Mouse (Mus musculus): ENCODE results near the gene Carns1. TPM values are rescaled to one million over a fixed set of nuclear protein-coding genes. Genes with fewer than 3 reads are reported as not detected.

The Carns1 gene
- total RNA-seq (2023), result 10 to 100 TPM; 68.8 to 73.6 TPM

DNA sequence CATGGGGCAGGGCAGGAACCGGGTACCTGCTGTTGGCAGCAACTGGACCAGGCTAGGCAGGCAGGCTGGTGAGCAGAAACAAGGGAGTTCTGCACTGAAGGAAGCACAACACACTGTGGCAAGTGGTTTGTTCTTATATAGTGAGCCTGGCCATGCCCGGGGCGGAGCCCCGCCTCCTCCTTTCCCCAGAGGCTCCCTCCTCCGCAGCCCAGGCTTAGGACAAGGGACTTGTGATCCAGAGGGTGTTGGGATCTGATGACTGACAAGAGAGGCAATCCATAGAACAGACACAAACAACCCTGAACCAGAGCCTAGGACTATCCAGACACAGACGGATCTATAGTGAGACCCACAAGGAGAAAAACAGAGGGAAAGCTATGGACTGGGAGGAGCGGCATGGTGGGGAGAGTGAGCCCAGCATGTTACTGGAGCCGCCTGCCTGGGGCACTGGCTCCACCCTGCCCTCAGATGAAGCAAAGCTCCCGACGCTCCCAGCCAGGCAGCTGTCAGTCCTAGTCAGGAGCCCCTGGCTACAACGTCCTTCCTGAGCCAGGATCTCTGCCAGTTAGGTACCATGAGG lies at the start of gene Carns1:
Carns1 (minus strand) TSS at position 112 of the 580 bp plus-strand sequence.

DNA sequence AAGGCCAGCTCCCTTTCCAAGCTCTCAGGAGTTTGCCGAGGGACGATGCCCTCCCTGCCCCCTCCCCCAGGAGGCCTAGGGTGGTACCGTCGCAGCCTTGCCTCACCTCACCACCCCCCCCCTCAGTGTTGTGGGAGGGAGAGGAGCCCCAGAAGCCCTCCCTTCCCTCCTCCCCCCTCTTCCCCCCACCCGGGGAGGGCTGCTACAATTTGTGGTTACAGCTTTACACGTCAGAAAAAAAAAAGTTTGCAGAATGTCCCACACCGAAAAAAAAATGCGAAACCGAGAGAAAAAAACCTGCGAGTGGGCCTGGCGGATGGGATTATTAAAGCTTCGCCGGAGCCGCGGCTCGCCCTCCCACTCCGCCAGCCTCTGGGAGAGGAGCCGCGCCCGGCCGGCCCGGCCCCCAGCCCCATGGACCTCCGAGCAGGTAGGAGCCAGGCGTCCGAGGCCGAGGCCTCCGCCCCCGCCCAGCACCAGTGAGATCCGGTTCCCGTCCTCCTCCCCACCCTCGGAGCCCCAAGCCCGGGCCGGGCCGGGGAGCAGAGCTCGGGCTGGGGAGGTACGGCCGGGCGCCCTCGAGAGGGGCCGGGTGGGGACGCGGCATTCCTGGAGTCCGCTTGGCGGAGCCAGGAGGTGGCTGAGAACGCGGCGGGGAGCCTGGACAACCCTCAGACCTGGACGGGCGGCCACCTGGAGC lies 38.9 kb upstream of the Carns1 start, which contains the start of the genes Clcf1 and AC109138.7:
Clcf1 (plus strand) TSS at position 168 of the 700 bp plus-strand sequence.
AC109138.7 (plus strand) TSS at position 287 of the 700 bp plus-strand sequence.

DNA sequence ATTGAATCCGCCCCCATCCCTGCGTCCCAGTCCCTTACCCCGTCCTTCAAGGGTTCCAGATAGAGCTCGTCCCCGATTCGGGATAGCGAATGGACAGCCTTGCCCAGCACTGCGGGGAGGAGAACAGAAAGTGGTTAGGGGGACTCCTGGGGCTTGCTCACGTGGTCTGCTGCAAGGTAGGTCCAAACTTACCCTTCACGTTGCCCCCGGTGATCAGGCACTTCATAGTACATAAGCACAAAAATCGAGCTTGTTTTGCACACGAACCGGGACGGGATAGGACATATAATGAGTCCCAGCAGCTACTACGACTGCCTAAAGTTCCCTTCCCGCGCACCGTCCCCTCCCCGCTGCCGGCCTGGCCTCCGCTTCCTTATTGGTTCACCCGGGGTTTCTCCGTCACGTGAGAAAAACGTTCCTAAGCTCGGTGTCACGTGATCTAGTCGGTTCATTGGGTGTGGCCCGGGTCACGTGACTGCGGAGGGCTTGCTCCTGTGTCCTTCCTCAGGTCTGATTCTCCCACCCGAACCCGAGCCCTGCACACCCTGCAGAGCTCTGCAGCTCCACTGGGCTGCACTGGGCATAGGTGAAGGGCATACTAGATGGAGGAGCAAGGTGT lies 26.1 kb upstream of the Carns1 start, which contains the start of gene Rad9a:
Rad9a (minus strand) TSS at position 372 of the 619 bp plus-strand sequence.

DNA sequence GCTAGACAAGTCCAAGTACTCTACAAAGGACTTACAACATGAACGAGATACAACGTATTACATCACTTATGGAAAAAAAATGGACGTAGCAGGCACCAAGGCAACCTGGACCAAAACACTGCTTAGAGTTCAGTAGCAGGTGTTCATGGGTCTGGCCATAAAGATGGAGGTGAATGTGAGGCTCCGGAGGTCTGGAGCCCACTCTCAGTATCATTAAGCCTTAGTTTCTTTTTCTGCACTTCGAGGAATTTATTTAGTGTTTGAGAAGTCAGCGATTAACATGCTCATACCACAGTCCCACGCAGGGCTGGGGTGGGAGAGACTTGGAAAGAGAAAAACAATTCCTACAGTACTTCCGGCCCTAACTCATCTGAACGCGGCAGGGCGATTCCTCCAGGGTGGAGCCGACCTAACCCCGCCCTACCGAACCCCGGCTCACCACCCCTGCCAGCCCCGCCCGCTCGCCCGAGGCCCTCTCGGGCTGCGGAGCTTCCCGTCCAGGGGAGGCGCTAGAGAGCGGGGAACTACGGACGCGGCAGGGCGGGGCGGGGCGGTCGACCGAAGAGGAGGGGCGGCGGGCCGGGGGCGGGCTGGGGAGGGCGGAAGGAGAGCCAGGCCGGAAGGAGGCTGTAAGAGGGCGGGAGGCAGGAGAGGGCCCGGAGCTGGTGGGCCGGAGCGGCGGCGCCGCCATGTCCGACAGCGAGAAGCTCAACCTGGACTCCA lies 16.4 kb upstream of the Carns1 start, which contains the start of gene Ppp1ca:
Ppp1ca (plus strand) TSS at position 538 of the 723 bp plus-strand sequence.

DNA sequence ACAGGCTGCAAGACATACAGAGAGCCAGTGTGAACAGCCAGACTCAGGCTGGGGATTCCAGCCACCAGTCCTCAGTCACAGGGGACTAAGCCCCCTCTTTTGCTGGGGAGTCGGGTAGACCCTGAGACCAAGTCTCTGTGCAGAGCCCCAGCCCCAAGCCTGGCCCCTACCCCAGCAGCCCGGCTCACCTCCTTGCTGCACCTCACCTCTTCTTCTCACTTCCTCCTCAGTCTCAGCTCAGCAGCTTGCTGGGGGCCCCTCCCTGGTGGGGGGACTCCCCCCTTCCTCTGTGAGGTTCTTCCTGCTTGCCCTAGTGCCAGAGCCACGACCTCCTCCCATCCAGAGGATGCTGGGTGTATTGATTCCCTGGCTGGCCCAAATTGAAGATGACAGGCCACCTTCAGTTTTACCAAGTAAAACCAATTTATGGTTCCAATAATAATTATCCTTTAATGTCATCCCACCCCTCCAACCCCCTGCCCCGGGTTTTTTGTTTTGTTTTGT lies 15.6 kb upstream of the Carns1 start, which contains the start of gene Tbc1d10c:
Tbc1d10c (minus strand) TSS at position 454 of the 504 bp plus-strand sequence.

DNA sequence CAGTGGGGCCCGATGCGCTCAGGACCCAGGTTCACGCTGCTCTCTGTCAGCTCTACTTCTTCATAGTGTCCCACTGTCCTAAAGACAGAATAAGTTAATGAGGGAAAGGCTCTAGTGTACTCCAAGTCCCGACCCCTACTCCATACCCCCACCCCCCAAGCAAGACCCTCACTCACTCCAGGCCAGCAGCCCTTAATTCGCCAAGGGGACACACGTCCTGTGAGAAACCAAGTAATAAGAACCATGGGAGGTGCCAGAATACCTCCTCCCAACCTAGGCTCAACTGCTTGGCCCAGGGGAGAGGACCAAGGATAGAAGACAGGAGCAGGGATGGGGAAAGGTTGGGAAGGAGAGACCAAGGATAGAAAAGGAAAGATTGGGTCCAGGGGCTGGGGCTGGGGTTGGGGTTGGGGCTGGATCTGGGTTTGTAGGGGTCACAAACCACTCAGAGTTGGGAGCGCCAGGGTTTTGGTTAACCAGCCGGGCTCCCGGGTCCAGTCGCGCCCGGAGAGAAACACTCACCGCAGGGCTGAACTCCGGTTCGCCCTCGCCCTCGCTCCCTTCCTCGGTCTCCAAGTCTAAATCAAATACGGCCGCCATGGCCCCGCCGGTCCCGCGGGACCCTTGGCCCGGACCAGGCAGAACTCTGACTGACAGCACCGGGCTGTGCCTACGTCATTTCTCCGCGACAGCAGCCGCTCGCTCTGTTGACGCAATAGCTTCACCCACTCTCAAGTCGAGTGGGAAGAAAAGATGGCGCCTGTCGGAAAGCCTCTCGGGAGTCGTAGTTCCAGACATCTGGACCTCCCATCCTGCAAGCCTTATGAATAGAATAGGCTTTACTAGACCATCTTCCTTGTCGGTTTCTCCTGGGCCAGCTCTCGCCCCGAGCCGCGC lies 12.4 kb downstream of the Carns1 start, which contains the start of gene Rps6kb2:
Rps6kb2 (minus strand) TSS at position 709 of the 897 bp plus-strand sequence.

DNA sequence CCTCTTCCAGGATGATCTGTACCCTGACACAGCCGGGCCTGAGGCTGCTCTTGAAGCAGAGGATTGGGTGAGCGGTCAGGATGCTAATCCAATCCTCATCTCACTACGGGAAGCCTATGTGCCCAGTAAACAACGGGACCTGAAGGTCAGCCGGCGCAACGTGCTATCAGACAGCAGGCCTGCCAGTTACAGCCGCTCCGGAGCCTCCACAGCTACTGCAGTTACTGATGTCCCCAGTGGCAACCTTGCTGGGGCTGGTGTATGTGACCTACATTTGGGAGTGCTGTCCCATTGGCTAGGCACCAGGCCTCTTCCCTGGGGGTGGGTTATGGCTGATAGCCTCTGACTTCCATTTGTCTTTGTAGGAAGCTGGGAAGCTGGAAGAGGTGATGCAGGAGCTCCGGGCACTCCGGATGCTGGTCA lies 22.0 kb downstream of the Carns1 start, which contains the start of gene Ptprcap:
Ptprcap (plus strand) TSS at position 373 of the 423 bp plus-strand sequence.

DNA sequence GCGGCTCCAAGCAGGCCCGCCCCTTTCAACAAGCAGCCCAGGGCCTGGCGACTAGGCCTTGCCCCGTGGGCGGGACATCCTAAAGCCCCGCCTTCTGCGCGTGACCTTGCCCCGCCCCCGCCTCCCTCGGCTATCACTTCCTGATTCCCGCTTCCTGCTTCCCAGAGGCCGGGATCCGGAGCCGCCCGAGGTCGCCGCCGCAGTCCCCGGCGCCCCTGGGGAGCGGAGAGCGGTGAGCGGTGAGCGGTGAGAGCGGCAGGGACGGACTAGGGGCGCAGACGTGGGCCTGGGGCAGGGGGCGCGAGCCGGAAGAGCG lies 26.8 kb downstream of the Carns1 start, which contains the start of gene Coro1b:
Coro1b (plus strand) TSS at position 129 of the 316 bp plus-strand sequence.

DNA sequence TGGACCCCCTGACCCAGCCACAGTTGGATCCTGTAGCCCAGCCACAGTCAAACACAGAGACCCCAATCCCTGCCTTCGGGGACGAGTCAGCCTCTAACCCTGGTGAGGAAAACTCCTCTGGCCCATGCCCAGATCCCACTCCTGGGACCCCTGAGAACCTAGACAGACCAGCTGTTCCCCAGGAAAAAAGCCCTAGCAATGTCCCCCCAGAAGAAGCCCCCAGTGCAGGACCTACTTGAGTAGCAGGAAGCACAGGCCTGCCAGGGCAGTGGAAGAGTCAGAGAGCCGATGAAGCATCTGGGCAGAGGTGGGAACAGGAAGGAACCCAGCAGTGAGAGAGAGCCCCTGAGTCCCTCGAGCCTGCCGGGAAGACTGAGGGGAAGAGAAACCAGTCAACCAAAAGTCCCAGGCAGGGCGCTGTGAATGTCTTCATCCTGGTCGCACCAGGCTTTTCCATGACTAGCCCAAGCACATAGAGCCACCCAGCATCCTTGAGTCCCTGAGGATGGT lies 31.5 kb downstream of the Carns1 start, which contains the start of gene Cabp4:
Cabp4 (minus strand) TSS at position 275 of the 510 bp plus-strand sequence.

DNA sequence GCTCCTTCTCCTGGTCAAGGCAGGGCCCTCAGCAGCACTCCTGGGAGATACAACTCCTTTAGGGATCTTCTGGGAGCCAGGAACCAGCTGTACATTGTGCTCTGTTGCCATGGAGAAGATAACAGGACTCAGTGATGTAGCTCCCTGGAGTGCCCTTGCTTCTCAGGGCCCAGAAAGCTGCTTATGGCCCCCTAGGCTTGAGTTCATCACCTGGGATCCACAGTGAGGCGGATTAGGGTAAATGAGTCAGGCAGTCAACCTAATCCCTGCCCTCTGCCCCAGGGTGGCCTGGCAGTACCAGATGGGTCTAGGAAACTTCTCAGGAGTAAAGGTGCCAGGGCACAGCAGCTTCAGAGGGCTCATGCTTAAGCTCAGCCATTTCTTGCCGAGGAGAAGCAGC lies 35.8 kb downstream of the Carns1 start, which contains the start of gene Gpr152:
Gpr152 (plus strand) TSS at position 342 of the 400 bp plus-strand sequence.

DNA sequence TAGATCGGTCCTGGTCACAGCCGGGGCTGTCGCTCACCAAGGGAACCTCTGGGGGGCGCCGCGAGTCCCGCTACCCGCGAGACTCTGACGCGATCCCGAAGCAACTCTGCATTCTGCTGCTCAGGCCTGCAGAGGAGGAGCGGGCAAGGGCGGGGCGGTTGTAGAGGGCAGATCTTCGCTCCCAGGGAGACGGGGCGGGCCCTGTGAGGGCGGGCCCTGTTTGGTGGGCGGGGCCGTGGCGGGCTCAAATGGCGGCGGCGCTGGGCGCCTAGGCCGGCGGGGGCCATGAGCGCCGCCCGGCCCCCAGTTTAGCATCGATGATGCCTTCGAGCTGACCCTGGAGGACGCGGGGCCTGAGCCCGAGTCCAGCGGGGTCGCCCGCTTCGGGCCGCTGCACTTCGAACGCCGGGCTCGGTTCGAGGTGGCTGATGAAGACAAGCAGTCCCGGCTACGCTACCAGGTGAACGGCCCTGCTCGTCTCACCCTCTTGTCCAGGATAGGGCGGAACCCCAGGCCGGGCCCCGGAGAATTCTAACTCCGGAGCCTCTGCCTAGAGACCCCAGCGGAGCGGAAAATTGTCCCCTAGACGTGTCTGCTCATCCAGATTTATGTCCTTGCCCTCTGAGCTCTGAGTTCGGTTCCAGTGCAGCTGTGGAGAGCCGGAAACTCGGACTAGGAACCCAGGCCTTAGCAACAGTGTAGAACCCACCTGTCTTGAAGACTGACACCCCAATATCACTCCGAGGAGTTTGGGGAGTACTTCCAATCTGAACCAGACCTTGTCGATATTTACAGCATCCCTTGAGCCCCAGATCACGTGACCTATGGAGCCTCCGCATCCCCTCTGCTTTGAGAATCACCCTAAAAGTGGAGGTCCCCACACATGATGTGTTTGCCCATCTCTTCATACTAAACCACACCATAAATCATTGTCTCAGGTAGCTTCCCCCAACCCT lies 49.3 kb downstream of the Carns1 start, which contains the start of gene Aip:
Aip (minus strand) TSS at position 118 of the 956 bp plus-strand sequence.

Other genes with a start within 250 kb of the Carns1 start
- under 1 TPM; 0.59 to 0.76 TPM for gene Aldh3b1, start 245.7 kb downstream of the Carns1 start, total RNA-seq (2023)
- 10 to 100 TPM; 15.1 to 18.0 TPM for gene Unc93b1, start 240.3 kb downstream of the Carns1 start, total RNA-seq (2023)
- not detected for gene Aldh3b3, start 216.8 kb downstream of the Carns1 start, total RNA-seq (2023)
- gene Aldh3b2, start 203.2 kb downstream of the Carns1 start, total RNA-seq (2023), result not detected
- not detected for gene Acy3, start 188.9 kb downstream of the Carns1 start, total RNA-seq (2023)
- gene Tbx10, start 182.7 kb downstream of the Carns1 start, total RNA-seq (2023), result not detected
- 1 to 10 TPM; 5.1 to 8.8 TPM for gene Nudt8, start 174.9 kb downstream of the Carns1 start, total RNA-seq (2023)
- 1 to 10 TPM; 1.2 to 1.4 TPM for gene Gm49405, start 174.9 kb downstream of the Carns1 start, total RNA-seq (2023)
- 1 to 10 TPM; 3.3 to 3.8 TPM for gene Doc2g, start 172.2 kb downstream of the Carns1 start, total RNA-seq (2023)
- 10 to 100 TPM; 92.7 to 97.9 TPM for gene Ndufv1, start 162.7 kb downstream of the Carns1 start, total RNA-seq (2023)
- gene Gstp1, start 137.5 kb downstream of the Carns1 start, total RNA-seq (2023), result 100 to 1,000 TPM; 219 to 238 TPM
- gene Gstp2, start 129.5 kb downstream of the Carns1 start, total RNA-seq (2023), result 10 to 100 TPM; 26.7 to 30.7 TPM
- gene Gstp3, start 115.9 kb downstream of the Carns1 start, total RNA-seq (2023), result 10 to 100 TPM; 28.7 to 37.1 TPM
- not detected for gene Cabp2, start 93.9 kb downstream of the Carns1 start, total RNA-seq (2023)
- gene Cdk2ap2, start 78.3 kb downstream of the Carns1 start, total RNA-seq (2023), result 100 to 1,000 TPM; 166 to 171 TPM
- gene Pitpnm1, start 75.5 kb downstream of the Carns1 start, total RNA-seq (2023), result 100 to 1,000 TPM; 322 TPM
- gene Aip, start 49.6 kb downstream of the Carns1 start, total RNA-seq (2023), result 100 to 1,000 TPM; 144 to 147 TPM
- 1 to 10 TPM in 1 of 2 experiments, under 1 TPM in 1; 0.99 to 1.7 TPM for gene Gpr152, start 35.7 kb downstream of the Carns1 start, total RNA-seq (2023)
- gene Cabp4, start 31.4 kb downstream of the Carns1 start, total RNA-seq (2023), result not detected
- 100 to 1,000 TPM; 127 to 139 TPM for gene Coro1b, start 26.9 kb downstream of the Carns1 start, total RNA-seq (2023)
- gene Ptprcap, start 21.9 kb downstream of the Carns1 start, total RNA-seq (2023), result 100 to 1,000 TPM; 313 to 348 TPM
- 10 to 100 TPM; 34.8 to 49.8 TPM for gene Rps6kb2, start 12.1 kb downstream of the Carns1 start, total RNA-seq (2023)
- gene Tbc1d10c, start 15.8 kb upstream of the Carns1 start, total RNA-seq (2023), result 100 to 1,000 TPM; 292 to 316 TPM
- gene Ppp1ca, start 16.6 kb upstream of the Carns1 start, total RNA-seq (2023), result 100 to 1,000 TPM; 386 to 415 TPM
- gene Rad9a, start 26.2 kb upstream of the Carns1 start, total RNA-seq (2023), result 10 to 100 TPM; 46.6 to 54.9 TPM
- 100 to 1,000 TPM; 139 to 167 TPM for gene Clcf1, start 38.8 kb upstream of the Carns1 start, total RNA-seq (2023)
- not detected for gene AC109138.7, start 38.9 kb upstream of the Carns1 start, total RNA-seq (2023)
- gene Pold4, start 56.4 kb upstream of the Carns1 start, total RNA-seq (2023), result 10 to 100 TPM; 50.8 to 51.4 TPM
- gene Ssh3, start 93.7 kb upstream of the Carns1 start, total RNA-seq (2023), result 10 to 100 TPM; 17.8 to 18.9 TPM
- gene Ankrd13d, start 107.7 kb upstream of the Carns1 start, total RNA-seq (2023), result 10 to 100 TPM; 19.0 to 20.5 TPM
- gene Grk2, start 130.7 kb upstream of the Carns1 start, total RNA-seq (2023), result 100 to 1,000 TPM; 399 to 431 TPM
- gene Kdm2a, start 222.8 kb upstream of the Carns1 start, total RNA-seq (2023), result 100 to 1,000 TPM; 155 to 160 TPM